ENCODE assay signal across 8 mouse cellular contexts in the genomic region with DNA sequence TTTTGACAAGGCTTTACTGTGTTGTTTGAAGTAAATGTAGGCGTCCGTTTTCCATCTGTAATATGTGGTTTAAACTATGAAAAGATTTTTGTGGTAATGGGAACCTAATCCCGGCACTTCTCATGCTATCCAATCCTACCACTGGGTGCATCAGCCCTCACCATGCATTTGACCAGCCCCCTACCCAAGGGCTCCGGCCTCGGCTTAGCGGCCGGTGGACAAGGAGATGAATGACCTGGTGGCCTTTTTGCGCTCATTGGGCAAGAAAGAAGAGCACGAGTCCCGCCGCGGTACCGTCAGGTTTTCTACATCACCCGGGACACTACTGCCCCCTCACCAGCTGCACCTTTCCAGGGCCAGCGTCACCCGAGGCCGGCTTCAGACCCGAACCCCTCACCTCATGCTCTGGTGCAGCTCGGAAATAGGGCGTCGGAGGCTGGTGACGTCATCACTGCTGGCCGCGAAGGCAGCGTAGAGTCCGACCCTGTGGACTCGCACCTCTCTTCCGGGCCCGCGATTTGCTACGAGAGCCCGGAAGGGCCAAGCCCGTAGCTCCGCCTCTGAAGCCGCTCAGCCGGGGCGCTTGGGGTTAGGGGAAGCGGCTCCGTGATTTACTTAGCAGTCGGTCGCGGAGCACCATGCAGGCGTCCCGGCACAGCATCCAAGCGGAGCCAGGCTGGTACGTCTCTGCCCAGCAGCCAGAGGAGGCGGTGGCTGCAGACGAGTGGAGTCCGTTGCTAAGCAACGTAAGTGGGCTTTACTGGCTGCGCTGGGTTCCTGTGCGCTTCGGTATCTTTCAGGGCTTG. TPM values are rescaled to one million over a fixed set of nuclear protein-coding genes. Genes with fewer than 3 reads are reported as not detected.
A peak's percentile ranks its signal among the peaks of the same experiment; 100 is the strongest.
DNase-seq lines count a peak whose midpoint lies in the region; ATAC-seq and TF ChIP-seq lines count a peak whose summit lies in the region.

A gene (minus strand): TSS at position 424 of the 806 bp plus-strand sequence.
A gene (plus strand): TSS at position 493 of the 806 bp plus-strand sequence.

- DNase-seq in G1E (ENCODE audit: low spot score), result peak; percentile 85
- peak; percentile 91 for DNase-seq in cerebellum, adult 18-20 months
- peak; percentile 95 for DNase-seq in forebrain, postnatal 0 days
- DNase-seq in layer of hippocampus, adult 9-10 months (ENCODE audit: low spot score), result peak; percentile 83
- peak; percentile 74 for DNase-seq in ovary, postnatal 10 days (ENCODE audit: low spot score)
- DNase-seq in thymus, postnatal 10 days (ENCODE audit: low spot score in 2 of 2), result peak; percentile 82 to 83

- H3K27me3 ChIP-seq in G1E (ENCODE audit: insufficient read depth, low read length), result no peaks in the 10 kb centered on the region
- H3K27me3 ChIP-seq in forebrain, postnatal 0 days (ENCODE audit: insufficient read depth, low read length), result no peaks in the 10 kb centered on the region
- H3K27me3 ChIP-seq in lung, embryonic 16.5 days (ENCODE audit: control insufficient read depth, insufficient read depth, low read depth, low read length), result no peaks in the 10 kb centered on the region

- H3K4me2 ChIP-seq in forebrain, postnatal 0 days (ENCODE audit: low read depth), result peak within 1 kb of the TSS; percentile 80
- peak within 1 kb of the TSS; percentile 86 for H3K4me2 ChIP-seq in lung, embryonic 16.5 days (ENCODE audit: low read depth, low read length)

- WGBS in forebrain, postnatal 0 days, result 2% methylated on average over 53 of the region's 53 CpGs
- under 1% methylated on average over 53 of the region's 53 CpGs for WGBS in lung, embryonic 16.5 days

- peak within 1 kb of the TSS; percentile 74 for H3K9ac ChIP-seq in forebrain, postnatal 0 days
- peak within 1 kb of the TSS; percentile 93 for H3K9ac ChIP-seq in lung, embryonic 16.5 days (ENCODE audit: low read length)

- no peak for TF ChIP-seq CTCF in G1E (IDR thresholded peaks at IDR 0.05; ENCODE audit: low read depth, low read length)
- peak; percentile 9; the same call in 1 of the 2 replicates for TF ChIP-seq CTCF in forebrain, postnatal 0 days (IDR thresholded peaks at IDR 0.05; ENCODE audit: low read depth)

- peaks cover 50% of the 10 kb centered on the region for H3K4me1 ChIP-seq in G1E (ENCODE audit: insufficient read depth, low read depth, low read length)
- 0 out of 2 replicates have a peak, but pooled peaks cover 8% of the 10 kb centered on the region for H3K4me1 ChIP-seq in forebrain, postnatal 0 days (ENCODE audit: insufficient read depth)
- peaks cover 16% of the 10 kb centered on the region for H3K4me1 ChIP-seq in lung, embryonic 16.5 days (replicated peaks; ENCODE audit: control insufficient read depth, insufficient read depth, low read length)

- peak; percentile 88 for ATAC-seq in G1E (ENCODE audit: extremely low read depth, insufficient number of reproducible peaks, low FRiP score, poor library complexity, severe bottlenecking)
- peak; percentile 97 for ATAC-seq in forebrain, postnatal 0 days
- peak; percentile 93 to 95 for ATAC-seq in hematopoietic stem cell, adult 5-6 weeks (replicated peaks in 1 of 2; ENCODE audit: insufficient read depth in 1 of 2, low FRiP score in 2 of 2, low TSS enrichment in 1 of 2, low read depth in 1 of 2, poor library complexity in 2 of 2, severe bottlenecking in 2 of 2)
- ATAC-seq in lung, embryonic 16.5 days (ENCODE audit: low read depth), result peak; percentile 98

- peaks cover 56% of the 10 kb centered on the region for H3K36me3 ChIP-seq in G1E (replicated peaks)
- H3K36me3 ChIP-seq in forebrain, postnatal 0 days (ENCODE audit: insufficient read depth), result peaks cover 5% of the 10 kb centered on the region; the same call in 1 of the 2 replicates
- H3K36me3 ChIP-seq in lung, embryonic 16.5 days (ENCODE audit: control insufficient read depth, insufficient read depth, low read length), result peaks cover 7% of the 10 kb centered on the region; the same call in 1 of the 2 replicates

- H3K4me3 ChIP-seq in G1E (ENCODE audit: low read depth, low read length), result peak within 1 kb of the TSS; percentile 76
- H3K4me3 ChIP-seq in forebrain, postnatal 0 days (ENCODE audit: low read depth, low read length), result peak within 1 kb of the TSS; percentile 81
- H3K4me3 ChIP-seq in lung, embryonic 16.5 days (ENCODE audit: low read length), result peak within 1 kb of the TSS; percentile 86

- H3K27ac ChIP-seq in forebrain, postnatal 0 days (ENCODE audit: low read depth, low read length), result peak within 1 kb of the TSS; percentile 81
- H3K27ac ChIP-seq in lung, embryonic 16.5 days (ENCODE audit: low read length), result peak within 1 kb of the TSS; percentile 88

- H3K9me3 ChIP-seq in G1E (replicated peaks), result no peaks in the 10 kb centered on the region
- no peaks in the 10 kb centered on the region for H3K9me3 ChIP-seq in forebrain, postnatal 0 days (ENCODE audit: low read length)
- no peaks in the 10 kb centered on the region for H3K9me3 ChIP-seq in lung, embryonic 16.5 days (ENCODE audit: control insufficient read depth, low read length)

RNA-seq across cellular contexts. Expression of the first gene that starts in this region (rescaled TPM):
- total RNA-seq in G1E (2014; fragmentation: Nextera tagmentation) (64.1 and 74.6 TPM in 2 replicates), G1E (2017) (69.1 and 70.6 TPM in 2 replicates)
- polyA plus RNA-seq in G1E (2012), result 2.1 and 2.3 TPM in 2 replicates
- 13.3 and 13.9 TPM in 2 replicates for total RNA-seq in forebrain, postnatal 0 days (2014; rRNA removed)
- 12.0 and 12.7 TPM in 2 replicates for polyA plus RNA-seq in forebrain, postnatal 0 days (2015; fragmentation: Nextera tagmentation; extraction: Ambion mirVana)
- 29.6 and 38.1 TPM in 2 replicates for total RNA-seq in hematopoietic stem cell, adult 5-6 weeks (2017)
- polyA plus RNA-seq in lung, embryonic 16.5 days (2015; fragmentation: Nextera tagmentation; extraction: Ambion mirVana), result 16.4 and 17.6 TPM in 2 replicates

RNA-seq across cellular contexts. Expression of the second gene that starts in this region (rescaled TPM):
- 17.5 and 26.3 TPM in 2 replicates for total RNA-seq in G1E (2014; fragmentation: Nextera tagmentation)
- total RNA-seq in G1E (2017), result 12.5 and 14.9 TPM in 2 replicates
- 2.7 TPM in 2 replicates for polyA plus RNA-seq in G1E (2012)
- total RNA-seq in forebrain, postnatal 0 days (2014; rRNA removed), result 9.8 and 20.2 TPM in 2 replicates
- 4.5 and 9.2 TPM in 2 replicates for polyA plus RNA-seq in forebrain, postnatal 0 days (2015; fragmentation: Nextera tagmentation; extraction: Ambion mirVana)
- 3.6 and 8.2 TPM in 2 replicates for total RNA-seq in hematopoietic stem cell, adult 5-6 weeks (2017)
- polyA plus RNA-seq in lung, embryonic 16.5 days (2015; fragmentation: Nextera tagmentation; extraction: Ambion mirVana), result 8.9 and 10.4 TPM in 2 replicates

Comparison
In these comparisons a context has a peak if more than half of its experiments do, and no peak if none do; other contexts are left out.
1. Peak in every context shown above with its lines: DNase-seq, ATAC-seq, H3K4me3 ChIP-seq and H3K27ac ChIP-seq.